Mouse (Mus musculus) testis, postnatal 10 days (tissue): ENCODE data around the gene Gm10964.
A peak's percentile ranks its signal among the peaks of the same experiment; 100 is the strongest.

ENCODE experiments used
- DNase-seq: peaks from one replicate; pipeline ENCODE4 v3.0.0; 2021; ENCODE audit warnings: low spot score

Gm10964 gene

DNA sequence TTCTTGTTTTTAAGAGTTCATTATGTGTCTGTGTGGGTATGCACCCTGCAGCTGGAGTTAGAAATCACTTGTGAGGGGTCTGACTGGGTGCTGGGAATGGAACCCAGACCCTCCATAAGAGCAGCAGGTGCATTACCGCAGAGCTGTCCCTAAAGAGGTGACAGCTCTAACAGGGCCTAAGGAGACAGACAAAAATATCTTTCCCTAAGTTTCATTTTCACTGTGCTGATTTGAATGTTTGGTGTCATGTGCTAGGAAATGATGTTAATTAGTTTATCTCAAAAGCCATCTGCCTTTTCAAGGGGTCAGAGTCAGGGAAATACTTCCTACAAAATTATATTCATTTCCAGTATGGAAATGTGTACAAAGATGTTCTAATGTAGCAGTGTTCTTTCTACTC lies at the start of gene Gm10964:
TSS of gene Gm10964 (plus strand) at position 38 of the 400 bp plus-strand sequence.
- no peak for DNase-seq

- DNase-seq = peak; percentile 37
Measured at GRCm38 (mm10) chr3:103690506-103690905, 48.7 kb upstream of the Gm10964 start.

GRCm38 (mm10) chr3:103695556-103695955 lies 43.6 kb upstream of the Gm10964 start:
- peak; percentile 13 for DNase-seq

DNA sequence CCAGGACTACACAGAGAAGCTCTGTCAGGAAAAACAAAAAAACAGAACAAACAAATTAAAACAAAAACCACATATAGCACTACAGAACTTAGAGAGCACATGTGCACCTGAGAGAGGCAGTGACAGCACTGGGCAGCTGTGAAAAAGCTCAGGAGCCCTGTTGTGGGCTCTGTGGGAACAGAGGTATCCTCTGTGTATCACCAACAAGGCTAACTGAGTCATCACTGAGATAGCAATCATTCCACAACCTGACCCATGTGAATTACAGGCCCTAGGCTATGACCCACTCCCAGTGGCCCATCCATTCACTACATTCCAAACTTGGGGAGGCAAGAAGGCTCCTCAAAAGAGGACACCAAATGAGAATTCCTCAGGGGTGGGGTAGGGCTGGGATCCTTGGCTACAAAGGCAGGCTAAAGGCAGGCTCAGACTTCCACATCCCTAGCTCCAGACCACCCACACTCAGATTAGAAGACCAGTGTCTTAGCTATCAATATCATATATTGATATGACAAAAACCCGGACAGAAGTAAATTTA lies 42.7 kb upstream of the Gm10964 start:
- DNase-seq = peak; percentile 8

DNA sequence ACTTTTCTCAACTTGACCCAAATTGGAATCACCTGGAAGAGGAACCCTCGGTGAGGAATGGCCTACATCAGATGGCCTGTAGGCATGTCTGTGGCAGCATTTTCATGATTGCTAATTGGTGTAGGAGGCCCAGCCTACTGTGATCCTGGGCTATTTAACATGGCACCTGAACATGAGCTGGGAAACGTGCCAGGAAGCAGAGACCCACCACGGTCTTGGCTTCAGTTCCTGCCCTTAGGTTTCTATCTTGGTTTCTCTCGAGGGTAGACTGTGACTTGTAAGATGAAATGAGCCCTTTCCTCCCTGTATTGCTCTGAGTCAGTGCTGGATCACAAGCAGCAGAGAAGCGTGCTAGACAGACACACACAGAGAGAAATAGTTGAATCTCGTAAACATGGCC lies 34.5 kb upstream of the Gm10964 start:
- DNase-seq = peak; percentile 31

DNA sequence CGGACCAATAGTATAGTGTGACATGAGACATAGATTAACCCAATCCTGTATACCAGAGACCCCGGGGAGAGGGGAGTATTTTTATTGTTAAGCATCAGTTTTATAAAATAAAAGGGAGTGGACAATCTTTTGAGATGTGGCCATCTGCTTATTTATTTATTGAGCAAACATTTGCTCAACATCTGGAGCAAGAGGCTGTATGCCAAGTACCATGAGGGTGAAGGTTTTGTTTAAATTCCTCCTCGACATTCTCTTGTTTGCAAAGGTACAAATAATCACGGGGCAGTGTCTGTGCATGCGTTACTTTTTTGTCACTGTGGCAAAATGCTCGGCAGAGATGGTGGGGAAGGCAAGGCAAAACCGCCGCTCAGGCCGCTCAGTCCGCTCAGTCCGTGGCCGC lies 33.7 kb upstream of the Gm10964 start:
- DNase-seq = no peak

DNA sequence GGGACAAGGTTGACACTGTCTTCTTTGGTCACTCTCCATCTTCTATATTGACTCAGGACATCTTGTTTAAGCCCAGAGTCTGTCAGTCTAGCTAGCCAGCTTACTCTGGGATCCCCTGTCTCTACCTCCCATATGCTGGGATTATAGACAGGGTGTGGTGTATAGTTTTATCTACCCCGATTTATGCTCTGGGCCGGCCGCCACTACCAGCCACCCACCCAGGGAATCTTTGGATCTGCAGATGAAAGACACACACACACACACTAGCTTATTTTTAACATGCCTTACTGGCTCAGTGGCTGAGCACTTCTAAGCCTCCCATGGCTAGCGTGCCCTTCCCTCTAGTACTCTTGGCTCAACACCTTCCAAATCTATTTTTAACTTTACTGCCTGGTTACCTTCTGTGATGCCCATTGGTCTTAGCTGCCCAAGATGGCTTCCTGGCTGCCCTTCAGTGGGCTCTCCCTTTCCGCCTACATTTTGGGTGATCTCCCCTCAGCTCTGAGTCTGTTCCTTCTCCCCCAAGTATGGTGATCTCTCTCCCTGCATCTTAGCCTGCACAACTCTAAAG lies 29.6 kb upstream of the Gm10964 start:
- peak; percentile 22 for DNase-seq

- DNase-seq = peak; percentile 51
Measured at GRCm38 (mm10) chr3:103712196-103712595, 27.0 kb upstream of the Gm10964 start.

DNA sequence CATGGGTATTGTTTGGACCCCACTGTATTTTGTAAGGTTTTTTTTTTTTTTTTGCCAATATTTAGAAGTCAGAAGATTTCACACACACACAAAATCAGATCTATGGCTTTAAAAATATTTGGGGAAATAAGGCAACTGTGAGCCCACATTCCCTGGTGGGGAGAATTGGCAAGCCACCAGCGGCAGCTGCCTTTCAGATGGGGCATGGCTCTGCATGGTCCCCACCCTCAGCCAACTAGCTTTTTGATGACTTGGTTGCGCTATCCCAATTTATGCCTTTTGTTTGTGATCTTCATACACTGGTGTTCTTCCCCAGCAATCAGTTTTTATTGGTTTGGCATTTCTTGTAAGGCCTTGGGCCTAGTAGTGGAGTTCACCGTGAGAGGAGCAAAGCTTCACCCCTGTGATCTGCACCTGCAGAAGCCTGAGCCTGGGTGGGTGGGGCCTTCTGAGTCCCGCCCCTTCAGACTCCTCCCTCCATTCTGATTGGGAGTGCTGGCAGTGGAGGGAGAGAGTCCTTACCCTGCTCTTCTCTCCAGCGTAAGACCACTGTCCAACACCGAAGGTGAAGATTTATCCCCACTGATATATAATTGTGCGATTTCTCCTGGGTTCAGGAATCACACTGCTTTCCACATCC lies 24.8 kb upstream of the Gm10964 start:
- peak; percentile 41 for DNase-seq

- peak; percentile 31 for DNase-seq
Measured at GRCm38 (mm10) chr3:103714942-103715341, 24.2 kb upstream of the Gm10964 start.

- DNase-seq = peak; percentile 80
Measured at GRCm38 (mm10) chr3:103715762-103716693, 23.1 kb upstream of the Gm10964 start.

DNA sequence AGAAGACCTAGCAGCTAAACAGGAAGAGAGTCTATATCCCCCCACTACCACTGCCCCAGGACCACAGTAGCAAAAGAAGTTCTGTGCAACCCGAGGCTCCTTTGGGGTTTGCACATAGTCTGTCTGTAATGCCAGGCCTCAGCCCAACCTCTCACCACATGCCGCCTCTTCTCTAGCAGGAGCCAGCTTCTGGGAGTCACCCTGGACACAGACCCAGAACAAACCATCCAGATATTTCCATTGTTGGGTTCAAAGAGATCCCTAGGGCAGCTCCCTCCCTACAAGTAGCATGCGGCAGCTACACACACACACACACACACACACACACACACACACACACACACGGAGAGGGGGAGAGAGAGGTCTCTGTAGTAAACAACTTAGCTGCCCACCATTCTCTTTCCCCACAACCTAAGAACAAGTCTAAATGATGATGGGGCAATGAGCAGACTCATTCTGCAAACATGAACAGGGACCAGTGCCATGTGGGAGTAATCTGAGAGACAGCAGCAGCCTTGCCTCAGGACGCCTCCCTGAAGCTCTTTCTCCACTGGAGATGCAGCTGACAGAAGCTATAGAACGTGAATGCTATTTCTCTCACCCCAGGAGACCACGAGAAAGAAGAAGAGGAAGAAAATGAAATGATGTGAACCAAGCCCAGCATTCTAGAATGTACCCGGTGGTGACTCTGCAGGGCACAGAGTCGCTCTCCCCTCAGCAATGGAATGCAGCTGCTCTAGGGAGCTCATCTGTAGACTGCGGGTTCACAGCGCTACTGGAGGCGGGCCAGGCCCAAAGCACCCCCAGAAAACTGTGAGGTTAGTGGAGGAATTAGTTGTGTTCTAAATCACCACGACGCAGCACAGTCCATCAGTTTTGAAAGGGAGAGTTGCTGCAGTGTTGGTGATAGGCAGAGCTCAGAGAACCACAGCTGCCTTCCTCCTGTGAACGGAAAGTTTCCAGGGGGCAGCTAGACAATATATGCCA lies 22.1 kb upstream of the Gm10964 start:
- DNase-seq = peak; percentile 42

DNA sequence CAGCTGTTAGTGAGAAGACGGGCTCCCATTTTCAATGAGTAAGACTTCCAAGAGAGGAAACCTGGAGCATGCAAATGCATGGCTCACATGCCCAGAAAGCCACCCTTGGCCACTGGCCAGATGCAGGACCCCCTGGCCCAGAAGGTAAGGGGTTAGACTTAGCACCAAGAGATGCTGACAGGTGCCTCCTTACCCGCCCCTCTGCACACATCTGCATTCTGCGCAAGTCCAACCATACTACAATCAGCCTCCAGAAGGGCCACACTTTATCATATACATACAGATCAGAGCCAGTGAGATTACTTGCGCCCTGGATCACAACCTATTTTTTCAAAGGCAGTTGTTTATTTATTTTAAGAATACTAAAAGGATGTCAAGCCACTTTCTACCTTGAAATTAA lies 20.4 kb upstream of the Gm10964 start:
- peak; percentile 43 for DNase-seq

DNA sequence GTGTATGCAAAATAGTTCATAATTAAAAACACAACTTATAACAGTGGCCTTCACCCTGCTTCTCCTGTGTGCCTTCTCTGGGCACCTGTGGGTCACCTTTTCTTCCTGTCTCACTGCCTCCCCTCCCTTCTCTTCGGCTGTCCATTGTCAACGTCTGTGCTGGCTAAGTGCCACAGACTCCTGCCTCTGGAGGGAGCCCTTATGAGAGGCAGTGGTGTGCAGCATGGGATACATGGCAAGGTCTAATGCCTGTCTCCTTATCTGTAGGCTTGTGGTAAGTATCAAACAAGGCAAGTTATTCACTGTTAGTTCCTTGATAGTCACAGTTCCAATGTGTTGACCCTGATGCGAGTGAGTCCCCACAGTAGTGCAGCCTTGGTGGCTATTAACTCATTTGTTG lies 15.0 kb upstream of the Gm10964 start:
- DNase-seq = peak; percentile 52

GRCm38 (mm10) chr3:103726642-103727041 lies 12.5 kb upstream of the Gm10964 start:
- peak; percentile 31 for DNase-seq

GRCm38 (mm10) chr3:103727813-103728326 lies 11.3 kb upstream of the Gm10964 start:
- DNase-seq = no peak

- DNase-seq = no peak
Measured at GRCm38 (mm10) chr3:103729850-103730249, 9.3 kb upstream of the Gm10964 start.

DNA sequence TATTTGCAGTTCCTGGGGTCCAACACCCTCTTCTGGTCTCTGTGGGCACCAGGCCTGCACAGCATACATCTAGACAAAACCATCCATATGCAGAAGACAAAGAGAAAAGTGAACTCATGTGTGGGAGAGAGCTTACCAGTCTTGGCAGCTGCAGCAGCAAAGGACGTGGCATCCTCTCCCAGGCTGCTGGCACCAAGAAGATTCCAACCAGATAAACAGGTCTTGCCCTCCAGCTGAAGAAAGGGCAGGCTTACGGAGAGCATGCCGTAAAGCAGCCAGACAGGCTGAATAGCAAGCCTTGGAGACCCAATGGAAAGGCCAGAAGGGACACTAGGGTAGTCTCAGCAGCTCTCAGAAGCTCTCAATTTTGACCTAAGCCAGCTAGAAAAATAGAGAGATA lies 7.0 kb upstream of the Gm10964 start:
- DNase-seq = no peak

DNA sequence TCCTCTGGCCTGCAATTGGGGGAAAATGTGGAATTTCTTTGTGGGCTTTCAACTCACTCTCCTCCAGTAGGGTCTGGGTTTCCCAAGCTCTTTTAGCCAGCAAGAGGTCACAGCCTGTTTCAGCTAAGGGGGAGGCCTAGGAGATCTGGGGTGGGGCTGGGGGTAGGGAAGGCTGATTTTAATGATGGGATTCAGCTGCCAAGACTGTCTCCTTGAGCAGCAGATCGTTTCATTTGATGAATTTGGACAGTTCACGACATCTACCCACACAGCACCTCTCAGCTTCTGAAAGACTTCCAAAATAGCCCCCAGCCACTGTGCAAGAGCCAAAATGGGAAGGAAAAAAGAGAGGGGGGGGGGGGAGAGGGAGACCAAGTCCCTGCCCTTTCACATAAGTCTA lies 6.0 kb upstream of the Gm10964 start:
- DNase-seq = no peak

- no peak for DNase-seq
Measured at GRCm38 (mm10) chr3:103733799-103734695, 5.1 kb upstream of the Gm10964 start.
